Mouse (Mus musculus) fat pad, adult 2 months (tissue): ENCODE data around the gene Tmprss3.

Source experiments
- DNase-seq: peaks from one replicate; pipeline ENCODE4 v3.0.0-alpha.2; 2011; ENCODE audit warnings: low read depth, low spot score; ENCODE audit errors: extremely low read depth

Tmprss3 gene

GRCm38 (mm10) chr17:31142116-31142515, 56.7 kb downstream of the Tmprss3 start:
- no peak for DNase-seq

- DNase-seq = no peak
Observed at GRCm38 (mm10) chr17:31138398-31138797, 60.4 kb downstream of the Tmprss3 start.

- no peak for DNase-seq
Observed at GRCm38 (mm10) chr17:31136821-31137220, 62.0 kb downstream of the Tmprss3 start.

GRCm38 (mm10) chr17:31136291-31136690, 62.5 kb downstream of the Tmprss3 start:
- no peak for DNase-seq

GRCm38 (mm10) chr17:31134913-31135312, 63.9 kb downstream of the Tmprss3 start:
- no peak for DNase-seq

- DNase-seq = no peak
Observed at GRCm38 (mm10) chr17:31133776-31134175, 65.0 kb downstream of the Tmprss3 start.

GRCm38 (mm10) chr17:31131269-31131821, 67.4 kb downstream of the Tmprss3 start:
- DNase-seq = no peak

- DNase-seq = no peak
Observed at GRCm38 (mm10) chr17:31129452-31129851, 69.3 kb downstream of the Tmprss3 start, which contains the start of gene Tff3. Gene Tff3, minus strand, starts transcription at chr17:31129646.
